Mouse (Mus musculus): Measurements from ENCODE around the gene Nenf. TPM values are rescaled to one million over a fixed set of nuclear protein-coding genes. Genes with fewer than 3 reads are reported as not detected.

Nenf gene
- polyA plus RNA-seq, 1 experiment from 2014 or later, result 83.3 TPM

DNA sequence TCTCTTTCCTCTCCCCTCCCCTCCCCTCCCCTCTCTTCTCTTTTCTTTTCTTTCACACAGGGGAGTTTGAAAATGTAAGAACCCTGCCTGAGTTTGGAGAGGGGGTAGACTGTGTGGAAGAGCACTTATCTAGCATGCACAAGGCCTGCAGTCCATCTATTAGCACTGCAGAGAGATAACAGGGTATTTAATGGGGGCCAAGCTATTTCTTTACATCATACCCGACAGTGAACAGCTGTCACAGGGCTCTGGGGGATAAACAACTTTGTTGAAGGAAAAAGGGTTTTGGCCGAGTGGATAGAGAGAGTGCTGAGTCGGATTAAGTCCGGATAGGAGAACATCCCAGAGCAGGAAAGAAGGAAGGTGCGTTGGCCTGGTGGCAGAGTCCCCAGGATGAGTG is 31.0 kb upstream of the Nenf start:
- Histone ChIP-seq H3K4me2 (ENCODE audit: low read depth, low read length) (no peak overlapping the region), H3K27me3 (replicated peaks; ENCODE audit: control insufficient read depth, insufficient read depth, low read length) (no peaks in the 10 kb centered on the region), H3K4me1 (ENCODE audit: control insufficient read depth, insufficient read depth, low read length) (no peaks in the 10 kb centered on the region), H3K27ac (ENCODE audit: low read length) (peak overlapping the region; percentile 24; the same call in 1 of the 2 replicates), H3K9ac (ENCODE audit: low read depth, low read length) (no peak overlapping the region), H3K36me3 (ENCODE audit: control insufficient read depth, insufficient read depth, low read length) (peaks cover 9% of the 10 kb centered on the region; the same call in 1 of the 2 replicates), H3K4me3 (ENCODE audit: low read length) (no peak overlapping the region), H3K9me3 (ENCODE audit: control insufficient read depth, low read length) (no peaks in the 10 kb centered on the region)
- ATAC-seq, result 0 out of 2 replicates have a peak, but pooled peaks have one; percentile 17
- 45% methylated on average over 5 of the region's 5 CpGs for whole genome bisulfite sequencing

GRCm38 (mm10) chr1:191348592-191348991 is 30.6 kb upstream of the Nenf start:
- ATAC-seq, result no peak
- Histone ChIP-seq H3K4me1 (ENCODE audit: control insufficient read depth, insufficient read depth, low read length) (no peaks in the 10 kb centered on the region), H3K27ac (ENCODE audit: low read length) (no peak overlapping the region)

DNA sequence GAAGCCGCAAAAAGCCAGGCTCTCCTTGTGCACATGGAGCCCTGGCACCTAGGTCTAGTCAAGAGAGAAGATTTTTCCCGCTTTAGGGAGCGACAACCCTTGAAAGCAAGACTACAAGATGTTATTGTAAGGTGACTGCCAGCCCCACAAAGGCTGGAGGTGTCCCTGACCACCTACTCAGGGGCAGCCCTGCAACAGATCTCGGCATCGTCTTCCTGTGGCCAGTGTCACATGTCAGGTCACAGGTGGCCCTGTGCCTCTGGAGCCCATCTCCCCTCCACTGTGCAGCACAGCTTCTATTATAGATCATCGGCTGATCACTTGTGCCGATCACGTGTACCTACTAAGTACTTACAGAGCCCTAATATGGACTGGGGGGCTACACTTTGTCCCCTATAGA is 29.6 kb upstream of the Nenf start:
- WGBS, result 89% methylated on average over 8 of the region's 8 CpGs
- Histone ChIP-seq H3K4me1 (ENCODE audit: control insufficient read depth, insufficient read depth, low read length) (no peaks in the 10 kb centered on the region), H3K9me3 (ENCODE audit: control insufficient read depth, low read length) (no peaks in the 10 kb centered on the region), H3K36me3 (ENCODE audit: control insufficient read depth, insufficient read depth, low read length) (peaks cover 10% of the 10 kb centered on the region; the same call in 1 of the 2 replicates), H3K4me2 (ENCODE audit: low read depth, low read length) (no peak overlapping the region), H3K27ac (ENCODE audit: low read length) (no peak overlapping the region), H3K27me3 (replicated peaks; ENCODE audit: control insufficient read depth, insufficient read depth, low read length) (no peaks in the 10 kb centered on the region), H3K9ac (ENCODE audit: low read depth, low read length) (no peak overlapping the region), H3K4me3 (ENCODE audit: low read length) (no peak overlapping the region)
- ATAC-seq, result no peak

More at GRCm38 (mm10) chr1:191348592-191348991, 30.6 kb upstream of the Nenf start:
- no peak overlapping the region for H3K4me2 ChIP-seq (ENCODE audit: low read depth, low read length)
- no peak overlapping the region for H3K4me3 ChIP-seq (ENCODE audit: low read length)
- H3K9ac ChIP-seq (ENCODE audit: low read depth, low read length), result no peak overlapping the region
- WGBS, result 80% methylated on average over 2 of the region's 2 CpGs
- no peaks in the 10 kb centered on the region for H3K9me3 ChIP-seq (ENCODE audit: control insufficient read depth, low read length)
- H3K36me3 ChIP-seq (ENCODE audit: control insufficient read depth, insufficient read depth, low read length), result peaks cover 10% of the 10 kb centered on the region; the same call in 1 of the 2 replicates
- H3K27me3 ChIP-seq (replicated peaks; ENCODE audit: control insufficient read depth, insufficient read depth, low read length), result no peaks in the 10 kb centered on the region

DNA sequence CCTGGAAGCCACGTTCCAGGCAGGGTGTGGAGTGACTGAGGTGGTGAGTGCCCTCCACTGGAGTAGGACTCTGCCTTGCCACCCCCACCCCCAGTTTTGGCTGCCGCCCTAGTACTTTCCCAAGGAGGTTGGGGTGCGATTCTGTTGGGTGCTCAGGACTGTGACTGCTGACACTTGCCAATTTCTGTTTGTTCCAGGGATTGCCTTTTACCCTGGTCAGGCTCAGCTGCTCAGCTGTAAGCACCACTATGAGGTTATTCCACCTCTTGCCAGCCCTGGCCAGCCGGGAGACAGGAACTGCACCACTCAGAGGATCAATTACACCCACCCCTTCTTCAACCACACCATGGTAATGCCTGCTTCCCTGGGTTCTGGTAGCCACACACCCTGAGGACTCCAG is 22.5 kb upstream of the Nenf start:
- no peak overlapping the region for H3K4me2 ChIP-seq (ENCODE audit: low read depth, low read length)
- H3K36me3 ChIP-seq (ENCODE audit: control insufficient read depth, insufficient read depth, low read length), result peaks cover 18% of the 10 kb centered on the region
- H3K27ac ChIP-seq (ENCODE audit: low read length), result no peak overlapping the region
- H3K4me1 ChIP-seq (ENCODE audit: control insufficient read depth, insufficient read depth, low read length), result no peaks in the 10 kb centered on the region
- WGBS, result 82% methylated on average over 4 of the region's 4 CpGs
- no peaks in the 10 kb centered on the region for H3K9me3 ChIP-seq (ENCODE audit: control insufficient read depth, low read length)
- no peak for ATAC-seq
- no peaks in the 10 kb centered on the region for H3K27me3 ChIP-seq (replicated peaks; ENCODE audit: control insufficient read depth, insufficient read depth, low read length)
- H3K4me3 ChIP-seq (ENCODE audit: low read length), result no peak overlapping the region
- H3K9ac ChIP-seq (ENCODE audit: low read depth, low read length), result no peak overlapping the region

DNA sequence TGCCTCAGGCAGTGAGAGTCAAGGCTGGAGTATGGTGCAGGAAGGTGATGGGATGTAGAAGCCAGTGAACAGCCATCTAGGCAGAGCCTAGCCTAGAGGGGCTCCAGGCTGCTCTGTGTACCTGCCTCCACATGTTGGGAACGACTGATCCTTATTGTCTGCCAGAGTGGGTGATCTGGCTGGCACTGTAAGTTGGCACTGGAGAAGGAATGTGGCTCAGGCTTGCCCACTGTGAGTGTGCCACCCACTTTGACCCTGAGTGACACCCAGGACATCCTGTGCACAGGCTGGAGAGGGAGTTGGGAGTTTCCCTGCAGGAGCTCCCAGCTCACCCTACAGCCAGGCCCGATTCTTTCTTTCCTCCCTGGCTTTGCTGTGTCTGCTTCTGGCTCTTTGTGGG is 21.9 kb upstream of the Nenf start:
- H3K4me2 ChIP-seq (ENCODE audit: low read depth, low read length), result no peak overlapping the region
- no peak overlapping the region for H3K4me3 ChIP-seq (ENCODE audit: low read length)
- no peak for ATAC-seq
- no peak overlapping the region for H3K9ac ChIP-seq (ENCODE audit: low read depth, low read length)
- no peaks in the 10 kb centered on the region for H3K9me3 ChIP-seq (ENCODE audit: control insufficient read depth, low read length)
- no peaks in the 10 kb centered on the region for H3K4me1 ChIP-seq (ENCODE audit: control insufficient read depth, insufficient read depth, low read length)
- no peaks in the 10 kb centered on the region for H3K27me3 ChIP-seq (replicated peaks; ENCODE audit: control insufficient read depth, insufficient read depth, low read length)
- no peak overlapping the region for H3K27ac ChIP-seq (ENCODE audit: low read length)
- 87% methylated on average over 2 of the region's 2 CpGs for WGBS
- peaks cover 17% of the 10 kb centered on the region for H3K36me3 ChIP-seq (ENCODE audit: control insufficient read depth, insufficient read depth, low read length)

GRCm38 (mm10) chr1:191334500-191334899 is 16.5 kb upstream of the Nenf start:
- Histone ChIP-seq H3K4me2 (ENCODE audit: low read depth, low read length) (no peak overlapping the region), H3K9me3 (ENCODE audit: control insufficient read depth, low read length) (no peaks in the 10 kb centered on the region), H3K9ac (ENCODE audit: low read depth, low read length) (no peak overlapping the region), H3K27ac (ENCODE audit: low read length) (no peak overlapping the region), H3K4me3 (ENCODE audit: low read length) (no peak overlapping the region), H3K4me1 (ENCODE audit: control insufficient read depth, insufficient read depth, low read length) (no peaks in the 10 kb centered on the region), H3K27me3 (replicated peaks; ENCODE audit: control insufficient read depth, insufficient read depth, low read length) (no peaks in the 10 kb centered on the region), H3K36me3 (ENCODE audit: control insufficient read depth, insufficient read depth, low read length) (peaks cover 10% of the 10 kb centered on the region)
- no peak for ATAC-seq
- WGBS, result 83% methylated on average over 5 of the region's 5 CpGs

DNA sequence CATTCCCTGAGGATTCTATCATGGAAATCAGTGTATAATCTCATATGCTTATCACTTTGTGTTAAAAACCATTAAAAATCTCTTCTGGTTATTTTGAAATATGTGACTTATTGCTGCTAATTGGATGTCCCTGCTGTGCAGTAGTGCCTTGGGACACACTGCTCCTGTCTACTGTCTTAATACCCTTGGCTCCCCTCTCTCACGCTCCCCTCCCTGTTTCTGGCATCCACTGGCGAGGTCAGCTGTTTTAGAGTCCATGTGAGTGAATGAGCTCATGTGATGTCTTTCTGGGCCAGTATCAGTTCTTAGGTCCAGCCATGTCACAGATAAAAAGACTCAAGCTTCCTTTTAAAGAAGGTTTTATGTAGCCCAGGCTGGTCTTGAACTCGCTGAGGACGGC is 12.4 kb upstream of the Nenf start:
- peaks cover 24% of the 10 kb centered on the region for H3K4me1 ChIP-seq (ENCODE audit: control insufficient read depth, insufficient read depth, low read length)
- no peaks in the 10 kb centered on the region for H3K9me3 ChIP-seq (ENCODE audit: control insufficient read depth, low read length)
- no peaks in the 10 kb centered on the region for H3K27me3 ChIP-seq (replicated peaks; ENCODE audit: control insufficient read depth, insufficient read depth, low read length)
- H3K4me2 ChIP-seq (ENCODE audit: low read depth, low read length), result no peak overlapping the region
- no peak for ATAC-seq
- no peak overlapping the region for H3K27ac ChIP-seq (ENCODE audit: low read length)
- no peak overlapping the region for H3K9ac ChIP-seq (ENCODE audit: low read depth, low read length)
- no peak overlapping the region for H3K4me3 ChIP-seq (ENCODE audit: low read length)
- 89% methylated on average over 4 of the region's 4 CpGs for WGBS
- H3K36me3 ChIP-seq (ENCODE audit: control insufficient read depth, insufficient read depth, low read length), result peaks cover 5% of the 10 kb centered on the region; the same call in 1 of the 2 replicates

GRCm38 (mm10) chr1:191328019-191328441 is 10.0 kb upstream of the Nenf start:
- Histone ChIP-seq H3K4me2 (ENCODE audit: low read depth, low read length) (peak overlapping the region; percentile 95; the same call in 1 of the 2 replicates), H3K27ac (ENCODE audit: low read length) (peak overlapping the region; percentile 65)
- peak; percentile 70 for ATAC-seq

DNA sequence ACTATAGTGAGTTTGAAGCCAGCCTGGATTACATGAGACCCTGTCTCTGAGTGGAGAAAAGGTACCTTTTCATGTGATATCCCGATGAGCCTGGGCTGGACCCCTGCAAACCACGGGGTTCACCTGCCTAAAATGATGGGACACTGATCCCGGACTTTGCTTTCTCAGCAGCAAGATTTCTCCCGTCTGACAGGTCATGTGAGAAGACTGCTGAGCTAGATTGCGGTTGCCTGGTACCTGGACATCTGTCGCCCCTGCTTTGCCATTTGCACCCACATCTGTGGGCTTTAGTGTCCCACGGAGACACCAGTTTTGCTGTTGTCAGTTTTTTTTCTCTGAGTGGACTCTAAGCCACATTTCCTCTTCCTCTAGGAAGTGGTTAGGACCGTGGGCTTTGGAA is 9.3 kb upstream of the Nenf start:
- Histone ChIP-seq H3K4me2 (ENCODE audit: low read depth, low read length) (peak overlapping the region; percentile 95), H3K4me3 (ENCODE audit: low read length) (no peak overlapping the region), H3K4me1 (ENCODE audit: control insufficient read depth, insufficient read depth, low read length) (peaks cover 24% of the 10 kb centered on the region), H3K27ac (ENCODE audit: low read length) (peak overlapping the region; percentile 21; the same call in 1 of the 2 replicates), H3K9me3 (ENCODE audit: control insufficient read depth, low read length) (no peaks in the 10 kb centered on the region), H3K27me3 (replicated peaks; ENCODE audit: control insufficient read depth, insufficient read depth, low read length) (no peaks in the 10 kb centered on the region), H3K9ac (ENCODE audit: low read depth, low read length) (no peak overlapping the region; the same call in 1 of the 2 replicates), H3K36me3 (ENCODE audit: control insufficient read depth, insufficient read depth, low read length) (peaks cover 5% of the 10 kb centered on the region; the same call in 1 of the 2 replicates)
- no peak for ATAC-seq
- WGBS, result 73% methylated on average over 8 of the region's 8 CpGs

More at GRCm38 (mm10) chr1:191328019-191328441, 10.0 kb upstream of the Nenf start:
- Histone ChIP-seq H3K27me3 (replicated peaks; ENCODE audit: control insufficient read depth, insufficient read depth, low read length) (no peaks in the 10 kb centered on the region), H3K9me3 (ENCODE audit: control insufficient read depth, low read length) (no peaks in the 10 kb centered on the region), H3K9ac (ENCODE audit: low read depth, low read length) (peak overlapping the region; percentile 11; the same call in 1 of the 2 replicates), H3K4me3 (ENCODE audit: low read length) (no peak overlapping the region), H3K36me3 (ENCODE audit: control insufficient read depth, insufficient read depth, low read length) (peaks cover 5% of the 10 kb centered on the region; the same call in 1 of the 2 replicates), H3K4me1 (ENCODE audit: control insufficient read depth, insufficient read depth, low read length) (peaks cover 24% of the 10 kb centered on the region)
- 50% methylated on average over 8 of the region's 8 CpGs for WGBS

Data from intestine, embryonic 16.5 days (tissue).